Mouse (Mus musculus): ENCODE results near the gene Dhrs9. TPM values are rescaled to one million over a fixed set of nuclear protein-coding genes. Genes with fewer than 3 reads are reported as not detected.

The Dhrs9 gene
- polyA plus RNA-seq, 1 experiment = 3.1 TPM

DNA sequence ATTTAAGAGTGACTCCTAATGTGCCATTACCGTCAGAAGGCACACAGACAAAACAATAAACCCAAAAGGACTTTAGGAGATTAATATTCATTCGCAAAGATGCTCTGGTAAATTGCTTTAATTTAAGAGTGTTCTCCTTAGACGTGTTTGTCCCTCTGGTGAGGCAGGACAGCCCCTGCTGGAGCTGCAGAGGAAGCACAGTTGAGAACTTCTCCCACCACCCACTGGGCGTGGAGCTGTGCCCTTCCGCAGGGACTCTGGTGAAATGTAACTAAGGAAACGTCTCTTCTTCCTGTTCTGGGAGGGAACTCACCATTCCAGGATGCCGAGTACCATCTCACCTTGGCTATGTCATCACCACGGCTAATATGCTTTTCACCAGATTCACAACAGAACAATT, 1.5 kb downstream of the Dhrs9 start:
- TF ChIP-seq POLR2A (IDR thresholded peaks at IDR 0.05; ENCODE audit: borderline replicate concordance, control insufficient read depth, low read depth, low read length) (no peak), CTCF (IDR thresholded peaks at IDR 0.05; ENCODE audit: control insufficient read depth, insufficient read depth, low read length) (peak; percentile 58)
- peaks cover 2% of the 10 kb centered on the region; the same call in 1 of the 2 replicates for H3K4me1 ChIP-seq (ENCODE audit: control insufficient read depth, insufficient read depth, low read length)
- no peak overlapping the region for H3K27ac ChIP-seq (ENCODE audit: control insufficient read depth, insufficient read depth, low read depth, low read length, poor library complexity)
- peak overlapping the region; percentile 2 for H3K4me3 ChIP-seq (replicated peaks; ENCODE audit: control insufficient read depth, low read depth, low read length)
- WGBS = 15% methylated on average over 8 of the region's 8 CpGs

DNA sequence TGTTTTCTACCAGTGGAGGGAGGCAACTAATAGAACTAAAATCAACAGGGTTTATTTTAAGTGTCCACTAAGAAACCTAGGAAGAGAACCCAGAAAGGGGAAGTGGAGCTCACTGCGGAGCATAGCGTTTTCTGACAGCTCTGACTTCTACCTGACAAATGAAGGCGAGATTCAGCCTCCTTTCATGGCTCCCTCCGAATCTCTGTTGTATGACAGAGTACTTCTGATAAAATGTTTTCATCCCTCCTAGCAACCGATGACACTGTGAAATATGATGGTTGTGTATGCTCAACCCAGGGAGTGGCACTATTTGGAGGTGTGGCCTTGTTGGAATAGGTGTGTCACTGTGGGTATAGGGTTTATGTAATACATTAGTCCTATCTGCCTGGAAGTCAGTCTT, 2.6 kb downstream of the Dhrs9 start:
- 14% methylated on average over 5 of the region's 5 CpGs for WGBS
- H3K27ac ChIP-seq (ENCODE audit: control insufficient read depth, insufficient read depth, low read depth, low read length, poor library complexity) = peak overlapping the region; percentile 48; the same call in 1 of the 2 replicates
- no peak overlapping the region for H3K4me3 ChIP-seq (replicated peaks; ENCODE audit: control insufficient read depth, low read depth, low read length)
- peaks cover 2% of the 10 kb centered on the region; the same call in 1 of the 2 replicates for H3K4me1 ChIP-seq (ENCODE audit: control insufficient read depth, insufficient read depth, low read length)
- no peak for TF ChIP-seq POLR2A (IDR thresholded peaks at IDR 0.05; ENCODE audit: borderline replicate concordance, control insufficient read depth, low read depth, low read length)
- TF ChIP-seq CTCF (IDR thresholded peaks at IDR 0.05; ENCODE audit: control insufficient read depth, insufficient read depth, low read length) = no peak

GRCm38 (mm10) chr2:69386118-69386871, 6.0 kb downstream of the Dhrs9 start:
- WGBS = 69% methylated on average over 3 of the region's 3 CpGs
- H3K27ac ChIP-seq (ENCODE audit: control insufficient read depth, insufficient read depth, low read depth, low read length, poor library complexity) = no peak overlapping the region
- TF ChIP-seq CTCF (IDR thresholded peaks at IDR 0.05; ENCODE audit: control insufficient read depth, insufficient read depth, low read length) (no peak), POLR2A (IDR thresholded peaks at IDR 0.05; ENCODE audit: borderline replicate concordance, control insufficient read depth, low read depth, low read length) (no peak)
- peaks cover 2% of the 10 kb centered on the region; the same call in 1 of the 2 replicates for H3K4me1 ChIP-seq (ENCODE audit: control insufficient read depth, insufficient read depth, low read length)
- H3K4me3 ChIP-seq (replicated peaks; ENCODE audit: control insufficient read depth, low read depth, low read length) = no peak overlapping the region

DNA sequence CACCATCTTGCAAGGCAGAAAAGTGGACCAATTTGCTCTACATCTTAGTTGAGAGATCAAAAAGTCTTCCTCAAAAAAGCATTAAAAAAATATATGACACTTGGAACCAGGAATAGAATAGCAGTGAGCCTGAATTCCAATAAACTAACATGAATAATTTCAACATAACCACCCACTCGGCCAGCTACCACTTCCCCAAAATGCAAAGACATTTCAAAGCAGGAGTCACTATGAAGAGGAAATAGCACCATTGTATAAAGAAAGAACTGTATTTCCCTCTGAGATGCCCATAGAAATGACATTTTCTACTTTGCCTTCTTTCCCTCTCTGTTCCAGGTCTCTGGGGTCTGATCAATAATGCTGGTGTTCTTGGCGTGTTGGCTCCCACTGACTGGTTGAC, 13.7 kb downstream of the Dhrs9 start:
- Histone ChIP-seq H3K27ac (ENCODE audit: control insufficient read depth, insufficient read depth, low read depth, low read length, poor library complexity) (no peak overlapping the region), H3K4me3 (replicated peaks; ENCODE audit: control insufficient read depth, low read depth, low read length) (no peak overlapping the region), H3K4me1 (ENCODE audit: control insufficient read depth, insufficient read depth, low read length) (peaks cover 1% of the 10 kb centered on the region; the same call in 1 of the 2 replicates)
- no peak for TF ChIP-seq CTCF (IDR thresholded peaks at IDR 0.05; ENCODE audit: control insufficient read depth, insufficient read depth, low read length)
- TF ChIP-seq POLR2A (IDR thresholded peaks at IDR 0.05; ENCODE audit: borderline replicate concordance, control insufficient read depth, low read depth, low read length) = no peak
- 39% methylated on average over 2 of the region's 2 CpGs for WGBS

GRCm38 (mm10) chr2:69395597-69396248, 15.5 kb downstream of the Dhrs9 start:
- no peak for TF ChIP-seq CTCF (IDR thresholded peaks at IDR 0.05; ENCODE audit: control insufficient read depth, insufficient read depth, low read length)
- TF ChIP-seq POLR2A (IDR thresholded peaks at IDR 0.05; ENCODE audit: borderline replicate concordance, control insufficient read depth, low read depth, low read length) = no peak
- Histone ChIP-seq H3K4me1 (ENCODE audit: control insufficient read depth, insufficient read depth, low read length) (peaks cover 1% of the 10 kb centered on the region; the same call in 1 of the 2 replicates), H3K4me3 (replicated peaks; ENCODE audit: control insufficient read depth, low read depth, low read length) (no peak overlapping the region), H3K27ac (ENCODE audit: control insufficient read depth, insufficient read depth, low read depth, low read length, poor library complexity) (no peak overlapping the region)
- 77% methylated on average over 9 of the region's 9 CpGs for WGBS

GRCm38 (mm10) chr2:69396760-69397435, 16.7 kb downstream of the Dhrs9 start:
- Histone ChIP-seq H3K27ac (ENCODE audit: control insufficient read depth, insufficient read depth, low read depth, low read length, poor library complexity) (no peak overlapping the region), H3K4me1 (ENCODE audit: control insufficient read depth, insufficient read depth, low read length) (peaks cover 1% of the 10 kb centered on the region; the same call in 1 of the 2 replicates), H3K4me3 (replicated peaks; ENCODE audit: control insufficient read depth, low read depth, low read length) (no peak overlapping the region)
- WGBS = 79% methylated on average over 12 of the region's 12 CpGs
- TF ChIP-seq POLR2A (IDR thresholded peaks at IDR 0.05; ENCODE audit: borderline replicate concordance, control insufficient read depth, low read depth, low read length) (no peak), CTCF (IDR thresholded peaks at IDR 0.05; ENCODE audit: control insufficient read depth, insufficient read depth, low read length) (no peak)

DNA sequence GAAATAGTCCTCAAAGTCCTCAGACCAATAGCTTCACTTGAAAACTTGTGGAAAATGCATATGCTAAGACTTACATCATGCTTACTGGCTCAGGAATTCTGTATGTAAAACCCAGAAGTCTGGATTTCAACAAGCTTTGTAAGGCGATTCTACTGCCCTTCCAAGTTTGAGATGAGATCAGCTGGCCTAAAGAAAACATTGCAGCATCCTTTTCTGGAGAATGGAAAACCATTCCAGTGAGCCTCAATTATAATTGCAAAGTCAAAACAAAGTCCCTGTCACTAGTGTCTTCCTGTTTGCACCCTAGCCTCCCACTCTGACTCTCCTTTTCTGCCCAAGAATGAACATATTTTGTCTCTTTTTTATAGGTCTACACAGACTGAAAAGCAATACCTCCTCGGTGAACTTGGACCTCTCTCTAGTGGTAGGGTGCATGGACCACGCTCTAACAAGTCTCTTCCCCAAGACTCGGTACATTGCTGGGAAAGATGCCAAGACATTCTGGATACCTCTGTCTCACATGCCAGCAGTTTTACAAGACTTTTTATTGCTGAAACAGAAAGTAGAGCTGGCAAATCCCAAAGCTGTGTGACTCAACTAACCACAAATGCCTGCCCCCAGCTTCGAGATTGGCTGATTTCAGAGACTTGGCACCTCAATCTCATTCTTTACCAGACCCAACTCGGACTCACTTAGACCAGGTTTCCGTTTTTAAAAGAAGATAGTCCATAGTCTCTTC, 20.8 kb downstream of the Dhrs9 start:
- no peak for TF ChIP-seq CTCF (IDR thresholded peaks at IDR 0.05; ENCODE audit: control insufficient read depth, insufficient read depth, low read length)
- no peak for TF ChIP-seq POLR2A (IDR thresholded peaks at IDR 0.05; ENCODE audit: borderline replicate concordance, control insufficient read depth, low read depth, low read length)
- no peaks in the 10 kb centered on the region for H3K4me1 ChIP-seq (ENCODE audit: control insufficient read depth, insufficient read depth, low read length)
- no peak overlapping the region for H3K4me3 ChIP-seq (replicated peaks; ENCODE audit: control insufficient read depth, low read depth, low read length)
- H3K27ac ChIP-seq (ENCODE audit: control insufficient read depth, insufficient read depth, low read depth, low read length, poor library complexity) = no peak overlapping the region
- WGBS = 24% methylated on average over 7 of the region's 7 CpGs

Measured in bone marrow, adult 2 months (tissue).